Mouse (Mus musculus) liver, adult 10 weeks (tissue): ENCODE results near the gene Olfr857. TPM values are rescaled to one million over a fixed set of nuclear protein-coding genes. Genes with fewer than 3 reads are reported as not detected.

ENCODE experiments used
- polyA plus RNA-seq: library from polyadenylated mRNA; stranded (reverse); fragments of 350-450 nt; fragmentation: Illumina TruSeq; extraction: RNeasy Lipid Tissue Mini Kit (QIAGEN cat#74804); gene quantifications from one replicate; pipeline ENCODE4 v1.2.3, GENCODE M21; 2014; ENCODE audit warnings: low read depth, low replicate concordance

Olfr857 gene
- polyA plus RNA-seq, result not detected

DNA sequence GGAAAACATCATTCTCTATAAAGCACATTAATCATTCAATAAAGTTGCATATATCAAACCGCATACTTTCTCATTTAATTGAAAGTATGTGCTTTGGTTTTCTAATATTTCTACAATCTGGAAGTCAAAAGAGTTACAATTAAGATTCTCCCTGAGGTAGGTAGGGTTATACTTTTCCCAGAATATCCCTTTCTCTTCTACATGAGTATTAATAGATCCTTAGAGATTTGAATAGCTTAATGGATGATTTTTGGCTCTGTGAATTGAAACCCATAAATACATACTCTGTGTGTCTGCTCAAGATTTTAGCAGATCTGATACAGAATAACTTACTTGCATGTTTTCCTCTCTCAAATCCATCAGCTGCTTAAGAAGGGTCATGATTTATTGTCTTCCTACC, at the start of gene Olfr857:
Gene Olfr857, plus strand, starts transcription at position 301 of the 400 bp plus-strand sequence.

Other genes starting within 250 kb of the Olfr857 start
- gene Olfr850, start 231.2 kb upstream of the Olfr857 start, polyA plus RNA-seq, result not detected
- gene Olfr851, start 216.1 kb upstream of the Olfr857 start, polyA plus RNA-seq, result not detected
- not detected for gene Olfr853, start 168.4 kb upstream of the Olfr857 start, polyA plus RNA-seq
- not detected for gene Olfr854, start 142.1 kb upstream of the Olfr857 start, polyA plus RNA-seq
- gene Olfr855, start 126.8 kb upstream of the Olfr857 start, polyA plus RNA-seq, result not detected
- gene Zfp317, start 87.3 kb upstream of the Olfr857 start, polyA plus RNA-seq, result 16.1 TPM
- gene Olfr58, start 70.8 kb downstream of the Olfr857 start, polyA plus RNA-seq, result not detected
- gene Olfr859, start 95.5 kb downstream of the Olfr857 start, polyA plus RNA-seq, result not detected
- not detected for gene Olfr860, start 140.3 kb downstream of the Olfr857 start, polyA plus RNA-seq
- not detected for gene Olfr862, start 178.6 kb downstream of the Olfr857 start, polyA plus RNA-seq
- gene Olfr77, start 207.4 kb downstream of the Olfr857 start, polyA plus RNA-seq, result not detected